Mouse (Mus musculus) MEL (cell line): ENCODE measurements around the gene Corin. TPM values are rescaled to one million over a fixed set of nuclear protein-coding genes. Genes with fewer than 3 reads are reported as not detected.

Experiments used
- DNase-seq: peaks from one replicate; pipeline ENCODE4 v3.0.0; 2011; ENCODE audit warnings: low read depth, low spot score
- H3K27ac ChIP-seq: 2 replicates; pipeline ENCODE4 v1.5.1; 2012; ENCODE audit warnings: low read depth, mild to moderate bottlenecking, control low read depth, low read length, moderate library complexity; ENCODE audit not compliant: control insufficient read depth
- H3K27me3 ChIP-seq, 2 experiments: fragments of 150-350 bp in 1 of 2; sonication (generic) in 1 of 2; 2 replicates each; pipeline ENCODE4 v1.6.1; 2012; ENCODE audit warnings: low read length in 2 of 2, mild to moderate bottlenecking in 2 of 2, improper control_type of control experiment in 1 of 2, moderate library complexity in 1 of 2; ENCODE audit not compliant: insufficient read depth in 2 of 2, control insufficient read depth in 1 of 2
- H3K36me3 ChIP-seq, 2 experiments: 2 replicates each; pipeline ENCODE4 v1.6.1; 2012 to 2014; ENCODE audit warnings: low read length in 2 of 2, improper control_type of control experiment in 1 of 2, inconsistent platforms in 1 of 2, mild to moderate bottlenecking in 1 of 2; ENCODE audit not compliant: insufficient read depth in 2 of 2, control insufficient read depth in 1 of 2
- H3K4me1 ChIP-seq, 2 experiments: fragments of 150-350 bp in 1 of 2; sonication (generic) in 1 of 2; 2 replicates each; pipeline ENCODE4 v1.6.1; 2012; ENCODE audit warnings: low read length in 2 of 2, improper control_type of control experiment in 1 of 2, mild to moderate bottlenecking in 1 of 2; ENCODE audit not compliant: insufficient read depth in 2 of 2, control insufficient read depth in 1 of 2
- H3K4me3 ChIP-seq, 2 experiments: fragments of 150-350 bp in 1 of 2; sonication (generic) in 1 of 2; 2 replicates each; pipeline ENCODE4 v1.5.1; 2012; ENCODE audit warnings: low read depth in 2 of 2, low read length in 2 of 2, mild to moderate bottlenecking in 2 of 2, moderate library complexity in 2 of 2, control low read depth in 1 of 2, improper control_type of control experiment in 1 of 2; ENCODE audit not compliant: control insufficient read depth in 1 of 2, insufficient read depth in 1 of 2
- H3K79me2 ChIP-seq: 2 replicates; pipeline ENCODE4 v1.6.1; 2012; ENCODE audit warnings: mild to moderate bottlenecking, low read length, moderate library complexity; ENCODE audit not compliant: control insufficient read depth, poor library complexity, insufficient read depth
- H3K9ac ChIP-seq: 2 replicates; pipeline ENCODE4 v1.6.1; 2012; ENCODE audit warnings: low read depth, mild to moderate bottlenecking, control low read depth, low read length, moderate library complexity; ENCODE audit not compliant: control insufficient read depth, poor library complexity, severe bottlenecking
- H3K9me3 ChIP-seq: fragments of 150-350 bp; sonication (generic); replicated peaks from 2 replicates; pipeline ENCODE4 v1.6.1; 2012; ENCODE audit warnings: mild to moderate bottlenecking, low read length, improper control_type of control experiment, moderate library complexity; ENCODE audit not compliant: insufficient read depth
- BHLHE40 ChIP-seq: IDR thresholded peaks from 2 replicates; pipeline ENCODE4 v1.6.1; 2012; ENCODE audit warnings: low read depth, mild to moderate bottlenecking, inconsistent platforms, low read length, improper control_type of control experiment, borderline replicate concordance
- CHD1 ChIP-seq: IDR thresholded peaks from 2 replicates; pipeline ENCODE4 v1.6.1; 2012; ENCODE audit warnings: low read depth, mild to moderate bottlenecking, inconsistent platforms, low read length, improper control_type of control experiment
- CHD2 ChIP-seq: IDR thresholded peaks from 2 replicates; pipeline ENCODE4 v1.6.1; 2011; ENCODE audit warnings: low read length, improper control_type of control experiment
- CTCF ChIP-seq, 3 experiments: IDR thresholded peaks in 2 of 3; conservative IDR thresholded peaks in 1 of 3; 2 replicates each; pipeline ENCODE4 v1.5.1; 2011 to 2012; ENCODE audit warnings: low read length in 3 of 3, low read depth in 2 of 3, mild to moderate bottlenecking in 2 of 3, improper control_type of control experiment in 1 of 3, inconsistent platforms in 1 of 3, mixed read lengths in 1 of 3, moderate library complexity in 1 of 3; ENCODE audit not compliant: control insufficient read depth in 1 of 3, insufficient read depth in 1 of 3, poor library complexity in 1 of 3, severe bottlenecking in 1 of 3
- ELF1 ChIP-seq: IDR thresholded peaks from 2 replicates; pipeline ENCODE4 v1.6.1; 2014; ENCODE audit warnings: low read depth, mild to moderate bottlenecking, inconsistent platforms, low read length, improper control_type of control experiment, moderate library complexity
- EP300 ChIP-seq, 2 experiments: IDR thresholded peaks; 2 replicates each; pipeline ENCODE4 v1.6.1; 2011; ENCODE audit warnings: improper control_type of control experiment in 2 of 2, low read length in 2 of 2, low read depth in 1 of 2, mild to moderate bottlenecking in 1 of 2
- ETS1 ChIP-seq: IDR thresholded peaks from 2 replicates; pipeline ENCODE4 v1.6.1; 2012; ENCODE audit warnings: low read depth, mild to moderate bottlenecking, inconsistent platforms, low read length, improper control_type of control experiment, moderate library complexity
- JUND ChIP-seq: IDR thresholded peaks from 2 replicates; pipeline ENCODE4 v1.6.1; 2011; ENCODE audit warnings: low read depth, mild to moderate bottlenecking, improper control_type of control experiment, low read length
- MYB ChIP-seq: IDR thresholded peaks from 2 replicates; pipeline ENCODE4 v1.6.1; 2011; ENCODE audit warnings: mild to moderate bottlenecking, low read depth, low read length, improper control_type of control experiment
- MYC ChIP-seq: IDR thresholded peaks from 2 replicates; pipeline ENCODE4 v1.6.1; 2011; ENCODE audit warnings: low read depth, mild to moderate bottlenecking, low read length, improper control_type of control experiment, moderate library complexity
- NRF1 ChIP-seq: IDR thresholded peaks from 2 replicates; pipeline ENCODE4 v1.6.1; 2014; ENCODE audit warnings: low read depth, mild to moderate bottlenecking, inconsistent platforms, low read length, improper control_type of control experiment, moderate library complexity; ENCODE audit not compliant: poor library complexity, insufficient read depth, severe bottlenecking
- POLR2A ChIP-seq, 2 experiments: IDR thresholded peaks; 2 replicates each; pipeline ENCODE4 v1.6.1; 2011 to 2012; ENCODE audit warnings: low read length in 2 of 2, mild to moderate bottlenecking in 2 of 2, control low read depth in 1 of 2, improper control_type of control experiment in 1 of 2, low read depth in 1 of 2, moderate library complexity in 1 of 2; ENCODE audit not compliant: control insufficient read depth in 1 of 2, insufficient read depth in 1 of 2, poor library complexity in 1 of 2
- POLR2AphosphoS5 ChIP-seq: IDR thresholded peaks from 2 replicates; pipeline ENCODE4 v1.6.1; 2012; ENCODE audit warnings: low read depth, borderline replicate concordance, mild to moderate bottlenecking, inconsistent platforms, low read length, moderate library complexity, mixed read lengths
- RAD21 ChIP-seq: IDR thresholded peaks from 2 replicates; pipeline ENCODE4 v1.6.1; 2011; ENCODE audit warnings: mild to moderate bottlenecking, low read depth, low read length, improper control_type of control experiment
- RCOR1 ChIP-seq: IDR thresholded peaks from 2 replicates; pipeline ENCODE4 v1.6.1; 2012; ENCODE audit warnings: low read depth, mild to moderate bottlenecking, inconsistent platforms, low read length, improper control_type of control experiment
- SIN3A ChIP-seq: IDR thresholded peaks from 2 replicates; pipeline ENCODE4 v1.6.1; 2012; ENCODE audit warnings: low read length, improper control_type of control experiment, inconsistent platforms
- TAL1 ChIP-seq: IDR thresholded peaks from 2 replicates; pipeline ENCODE4 v1.6.1; 2012; ENCODE audit warnings: mild to moderate bottlenecking, inconsistent platforms, low read length, moderate library complexity, mixed read lengths
- TBP ChIP-seq: IDR thresholded peaks from 2 replicates; pipeline ENCODE4 v1.8.0; 2011; ENCODE audit warnings: low read depth, low read length, improper control_type of control experiment
- UBTF ChIP-seq: IDR thresholded peaks from 2 replicates; pipeline ENCODE4 v1.6.1; 2012; ENCODE audit warnings: low read depth, mild to moderate bottlenecking, inconsistent platforms, low read length, improper control_type of control experiment, moderate library complexity, borderline replicate concordance; ENCODE audit not compliant: insufficient read depth
- USF1 ChIP-seq: IDR thresholded peaks from 2 replicates; pipeline ENCODE4 v1.6.1; 2014; ENCODE audit warnings: low read depth, mild to moderate bottlenecking, inconsistent platforms, low read length, improper control_type of control experiment, moderate library complexity
- ZC3H11A ChIP-seq: IDR thresholded peaks from 2 replicates; pipeline ENCODE4 v1.6.1; 2012; ENCODE audit warnings: low read depth, mild to moderate bottlenecking, inconsistent platforms, low read length, improper control_type of control experiment
- ZMIZ1 ChIP-seq: IDR thresholded peaks from 2 replicates; pipeline ENCODE4 v1.6.1; 2012; ENCODE audit warnings: low read depth, mild to moderate bottlenecking, inconsistent platforms, low read length, improper control_type of control experiment, moderate library complexity
- polyA plus RNA-seq, 2 experiments: library from polyadenylated mRNA; stranded (reverse) in 1 of 2; unstranded in 1 of 2; fragments of >175 nt in 1 of 2; fragments of >200 nt in 1 of 2; gene quantifications; 2 replicates each; pipeline versions ENCODE4 v1.2.1 to v1.2.4; 2012; ENCODE audit warnings: low replicate concordance in 2 of 2, low read depth in 1 of 2; ENCODE audit not compliant: insufficient read length in 2 of 2, insufficient read depth in 1 of 2, missing spikeins in 1 of 2
- total RNA-seq: library from RNA; depleted of rRNA; stranded (reverse); fragments of 300-350 nt; gene quantifications from 2 replicates; pipeline ENCODE4 v1.2.3, GENCODE M21; 2012

Gene Corin
- total and polyA plus RNA-seq, 3 experiments = not detected

DNA sequence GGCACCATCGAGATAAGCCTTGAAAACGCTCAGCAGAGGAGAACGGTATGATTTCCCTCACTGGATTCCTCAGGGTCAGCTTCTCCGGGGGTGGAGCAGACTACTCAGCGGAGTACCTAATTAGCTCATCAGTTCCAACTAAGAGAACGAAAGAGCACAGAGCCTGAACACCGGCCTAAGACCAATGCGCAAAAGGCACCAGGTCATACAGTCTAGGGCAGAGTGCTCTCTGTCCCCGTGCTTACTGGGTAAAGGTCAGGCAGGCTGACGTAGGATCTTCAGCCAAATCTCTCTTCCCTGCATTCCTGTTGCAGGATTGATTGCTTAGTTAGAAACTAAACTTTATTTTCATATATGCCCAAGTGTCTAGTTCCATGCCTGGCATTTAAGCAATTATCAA is 6.0 kb downstream of the Corin start:
- no peak overlapping the region for H3K9ac ChIP-seq
- H3K27me3 ChIP-seq = no peaks in the 10 kb centered on the region; a peak in 2 of 4 replicates
- no peaks in the 10 kb centered on the region for H3K9me3 ChIP-seq
- no peaks in the 10 kb centered on the region for H3K4me1 ChIP-seq
- no peak overlapping the region for H3K4me3 ChIP-seq
- no peaks in the 10 kb centered on the region for H3K36me3 ChIP-seq
- no peaks in the 10 kb centered on the region for H3K79me2 ChIP-seq
- TF ChIP-seq ELF1 (no peak), NRF1 (no peak), ETS1 (no peak)
- H3K27ac ChIP-seq = no peak overlapping the region
- DNase-seq = no peak

DNA sequence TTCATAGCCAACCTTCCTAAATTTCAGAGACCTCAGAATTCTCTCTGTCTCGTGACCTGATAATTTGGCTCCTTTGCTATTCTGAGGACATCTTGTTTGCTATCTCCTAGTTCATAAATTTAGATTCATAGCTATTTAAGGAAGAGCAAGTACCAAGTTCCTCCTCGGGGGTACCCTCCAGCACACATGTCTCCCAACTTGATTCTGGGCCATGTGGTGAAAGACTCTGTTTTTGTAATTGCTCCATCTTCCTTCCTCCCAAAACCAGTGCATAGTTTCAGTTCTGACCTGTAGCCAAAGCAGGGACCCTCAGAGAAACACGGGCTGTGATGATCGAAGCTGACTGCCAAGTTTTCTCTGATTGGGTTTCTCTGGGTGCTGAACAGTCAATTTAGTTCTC is 7.5 kb downstream of the Corin start:
- no peaks in the 10 kb centered on the region for H3K79me2 ChIP-seq
- no peaks in the 10 kb centered on the region for H3K4me1 ChIP-seq
- H3K27ac ChIP-seq = no peak overlapping the region
- DNase-seq = no peak
- no peak overlapping the region for H3K9ac ChIP-seq
- no peaks in the 10 kb centered on the region; a peak in 2 of 4 replicates for H3K27me3 ChIP-seq
- H3K4me3 ChIP-seq = no peak overlapping the region
- H3K36me3 ChIP-seq = no peaks in the 10 kb centered on the region
- no peaks in the 10 kb centered on the region for H3K9me3 ChIP-seq
- no peak for TF ChIP-seq RAD21
- TF ChIP-seq EP300 (IDR thresholded peaks at IDR 0.05; ENCODE audit: low read depth in 1 of 2, low read length in 2 of 2) = no peak
- TF ChIP-seq TAL1 = no peak
- TF ChIP-seq MYC = no peak
- no peak for TF ChIP-seq ZMIZ1
- TF ChIP-seq RCOR1 = no peak
- no peak for TF ChIP-seq MYB
- TF ChIP-seq CHD1 = no peak
- no peak for TF ChIP-seq NRF1
- TF ChIP-seq CHD2 = no peak
- TF ChIP-seq BHLHE40 = no peak

DNA sequence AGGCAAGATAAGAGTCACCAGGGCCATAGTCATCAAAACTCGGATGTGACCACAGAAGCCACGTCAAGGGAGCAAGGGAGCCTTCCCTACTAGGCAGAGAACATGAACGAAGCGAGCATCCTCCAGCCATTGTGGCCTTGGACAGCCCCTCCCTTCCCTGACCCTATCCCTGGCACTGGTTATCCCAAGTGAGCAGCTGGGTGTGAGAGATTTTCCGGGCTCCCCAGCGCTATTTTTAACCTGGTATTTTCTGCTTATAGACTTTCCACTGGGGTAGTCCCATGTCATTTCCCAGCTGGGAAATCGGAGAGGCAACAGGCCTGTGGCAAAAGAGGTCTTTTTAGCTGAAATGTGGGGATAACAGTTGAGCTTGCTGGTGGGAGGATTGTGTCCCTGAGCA is 10.4 kb downstream of the Corin start:
- Histone ChIP-seq H3K9ac (no peak overlapping the region), H3K27ac (no peak overlapping the region), H3K4me3 (no peak overlapping the region), H3K79me2 (no peaks in the 10 kb centered on the region), H3K4me1 (no peaks in the 10 kb centered on the region), H3K36me3 (no peaks in the 10 kb centered on the region), H3K9me3 (no peaks in the 10 kb centered on the region), H3K27me3 (no peaks in the 10 kb centered on the region; a peak in 1 of 4 replicates)
- DNase-seq = no peak
- TF ChIP-seq CHD1 = no peak
- no peak for TF ChIP-seq POLR2A (IDR thresholded peaks at IDR 0.05; ENCODE audit: control insufficient read depth in 1 of 2, insufficient read depth in 1 of 2, low read depth in 1 of 2, low read length in 2 of 2, poor library complexity in 1 of 2)
- TF ChIP-seq TBP = no peak
- TF ChIP-seq JUND = no peak
- no peak for TF ChIP-seq POLR2AphosphoS5
- no peak for TF ChIP-seq USF1
- TF ChIP-seq ZC3H11A = no peak
- no peak for TF ChIP-seq CTCF (IDR thresholded peaks at IDR 0.05 in 2 of 3, conservative IDR thresholded peaks at IDR 0.05 in 1 of 3; ENCODE audit: control insufficient read depth in 1 of 3, insufficient read depth in 1 of 3, low read depth in 2 of 3, low read length in 3 of 3, poor library complexity in 1 of 3, severe bottlenecking in 1 of 3)
- no peak for TF ChIP-seq SIN3A
- no peak for TF ChIP-seq BHLHE40
- TF ChIP-seq EP300 (IDR thresholded peaks at IDR 0.05; ENCODE audit: low read depth in 1 of 2, low read length in 2 of 2) = no peak
- no peak for TF ChIP-seq TAL1
- no peak for TF ChIP-seq UBTF
- TF ChIP-seq MYB = no peak
